Mouse (Mus musculus) telencephalon, adult 2 months (tissue): ENCODE measurements around the gene Ssr1.

ENCODE experiments used
- DNase-seq: peaks from one replicate; pipeline ENCODE4 v3.0.0-alpha.2; 2011; ENCODE audit warnings: low read depth, low spot score

Gene Ssr1

DNA sequence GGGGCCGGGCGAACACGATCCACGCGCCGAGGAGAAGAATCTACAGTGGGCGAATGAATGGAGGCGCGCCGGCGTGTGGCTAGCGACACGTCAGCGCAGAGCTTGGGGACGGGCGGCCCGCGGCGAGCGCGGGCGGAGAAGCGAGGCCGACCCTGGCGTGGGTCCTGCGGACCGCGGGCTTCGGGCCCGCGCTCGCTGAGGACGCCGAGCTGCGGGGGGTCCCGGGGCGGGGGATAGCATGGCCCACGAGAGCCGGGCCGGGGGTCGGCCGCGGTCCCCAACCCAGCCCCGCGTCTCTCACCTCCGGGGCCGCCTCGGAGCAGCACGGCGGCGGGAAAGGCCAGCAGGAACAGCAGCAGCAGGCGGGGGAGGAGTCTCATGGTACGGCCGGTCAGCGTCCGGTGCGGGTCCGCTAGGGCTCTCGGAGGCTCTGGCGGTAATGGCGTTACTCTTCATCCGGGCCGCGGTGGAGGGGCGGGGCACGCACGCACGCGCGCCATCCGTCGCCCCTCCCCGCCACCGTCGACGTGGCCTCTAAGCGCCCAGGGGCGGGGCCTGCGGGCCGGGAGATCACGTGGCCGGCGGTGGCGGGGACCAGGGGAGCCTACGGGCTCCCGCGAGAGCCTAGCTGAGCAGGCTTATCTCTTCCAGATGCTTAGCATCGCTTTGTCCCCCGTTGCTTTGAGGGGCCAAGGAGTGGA is at the start of gene Ssr1:
Gene Ssr1 (minus strand): TSS at position 514 of the 701 bp plus-strand sequence.
- DNase-seq = peak; percentile 77

DNA sequence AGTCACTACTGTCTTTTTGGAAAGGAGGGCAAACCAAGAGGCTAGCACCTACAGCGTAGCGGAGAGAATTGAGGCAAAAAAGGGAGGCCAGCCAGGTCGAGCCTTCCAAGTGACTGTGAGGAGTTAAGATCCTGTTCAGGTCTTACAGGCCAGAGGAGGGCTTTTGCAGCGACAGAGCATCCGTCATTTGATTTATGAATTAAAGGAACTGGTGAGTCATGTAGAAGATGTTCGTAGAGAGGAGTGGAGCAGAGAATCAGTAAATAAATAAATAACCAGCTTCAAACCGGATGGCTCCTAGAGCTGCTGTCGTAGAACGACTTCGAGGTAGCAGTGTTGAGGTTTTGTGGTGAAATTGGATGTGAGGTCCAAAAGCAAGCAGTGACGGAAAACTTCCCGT is 43.8 kb upstream of the Ssr1 start:
- no peak for DNase-seq

DNA sequence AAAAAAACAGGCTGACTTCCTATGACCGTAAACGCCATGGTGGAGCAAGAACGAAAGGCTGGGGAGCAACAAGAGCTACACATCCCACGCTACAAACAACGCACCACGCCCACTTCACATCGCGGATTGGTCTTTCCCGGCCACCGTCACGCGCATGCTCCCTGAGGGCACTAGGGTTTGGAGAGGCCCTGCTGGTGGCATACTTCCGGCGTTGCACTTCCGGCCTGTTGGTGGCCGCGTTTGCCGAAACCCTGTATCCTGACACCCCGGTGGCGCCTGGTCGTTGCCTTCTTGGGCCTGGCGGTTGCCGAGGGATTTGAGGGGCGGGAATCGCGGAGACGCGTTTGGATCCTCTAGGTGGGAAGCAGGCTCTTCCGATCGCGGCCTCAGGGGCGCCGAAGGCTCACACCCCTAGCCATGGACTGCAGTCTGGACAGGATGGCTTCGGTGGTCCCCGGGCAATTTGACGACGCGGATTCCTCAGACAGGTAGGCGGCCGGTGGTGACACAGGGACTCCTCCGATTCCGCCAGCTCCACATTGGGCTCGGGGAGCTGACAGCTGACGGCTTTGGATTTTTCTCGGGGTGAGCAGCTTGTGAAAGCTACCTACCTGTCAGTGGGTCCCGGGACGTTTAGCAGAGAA is 43.1 kb upstream of the Ssr1 start, which contains the start of gene Cage1:
Gene Cage1 (minus strand): TSS at position 26 of the 644 bp plus-strand sequence.
- DNase-seq = peak; percentile 91

DNA sequence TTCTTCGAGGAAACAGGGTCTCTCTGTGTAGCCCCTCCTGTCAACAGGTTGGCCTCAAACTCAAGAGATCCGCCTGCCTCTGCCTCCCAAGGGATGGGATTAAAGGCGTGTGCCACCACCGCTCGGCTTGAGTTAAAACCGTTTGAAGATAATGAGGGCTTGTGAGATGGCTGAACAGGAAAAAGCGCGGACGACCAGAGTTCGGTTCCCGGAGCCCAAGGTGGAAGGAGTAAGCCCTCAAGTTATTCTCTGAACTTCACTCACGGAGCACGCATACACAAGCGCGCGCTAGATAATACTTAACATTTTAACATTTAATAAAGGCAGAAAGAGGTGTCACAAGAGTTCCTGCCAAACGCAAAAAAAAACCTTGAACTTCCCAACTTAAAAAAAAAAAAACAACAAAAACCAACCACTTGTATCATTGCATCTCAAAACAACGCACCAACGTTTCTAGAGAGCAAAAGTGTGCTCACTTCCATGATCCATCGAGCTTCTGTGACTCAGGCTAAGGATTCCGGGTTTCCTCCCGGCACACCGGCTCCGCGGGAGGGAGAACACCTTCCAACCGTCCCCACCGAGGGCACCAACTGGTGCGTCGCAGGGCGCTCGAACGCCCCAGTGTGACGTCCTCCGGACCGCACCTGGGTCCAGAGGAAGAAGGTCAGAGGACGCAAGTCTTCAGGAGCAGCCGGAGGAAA is 42.5 kb upstream of the Ssr1 start, which contains the start of gene Riok1:
Gene Riok1 (plus strand): TSS at position 653 of the 701 bp plus-strand sequence.
- no peak for DNase-seq

DNA sequence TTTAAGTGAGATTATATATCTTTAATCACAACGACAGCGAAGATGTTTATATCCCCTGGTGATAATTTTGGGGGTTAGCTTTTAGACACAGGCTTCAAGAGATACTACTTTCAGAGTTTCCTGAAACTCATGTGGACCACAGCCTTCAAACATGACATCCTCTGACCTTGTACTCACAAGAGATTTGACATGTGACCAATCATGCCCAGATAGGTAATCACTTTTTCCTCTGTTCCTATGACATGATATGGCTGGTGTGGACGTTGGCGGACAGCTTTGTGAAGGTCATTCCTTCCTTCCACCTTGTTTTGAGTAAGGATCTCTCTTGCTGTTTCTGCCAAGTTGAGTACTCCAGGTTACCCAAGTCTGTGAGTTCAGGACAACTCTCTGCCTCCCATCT is 34.4 kb upstream of the Ssr1 start:
- DNase-seq = no peak

DNA sequence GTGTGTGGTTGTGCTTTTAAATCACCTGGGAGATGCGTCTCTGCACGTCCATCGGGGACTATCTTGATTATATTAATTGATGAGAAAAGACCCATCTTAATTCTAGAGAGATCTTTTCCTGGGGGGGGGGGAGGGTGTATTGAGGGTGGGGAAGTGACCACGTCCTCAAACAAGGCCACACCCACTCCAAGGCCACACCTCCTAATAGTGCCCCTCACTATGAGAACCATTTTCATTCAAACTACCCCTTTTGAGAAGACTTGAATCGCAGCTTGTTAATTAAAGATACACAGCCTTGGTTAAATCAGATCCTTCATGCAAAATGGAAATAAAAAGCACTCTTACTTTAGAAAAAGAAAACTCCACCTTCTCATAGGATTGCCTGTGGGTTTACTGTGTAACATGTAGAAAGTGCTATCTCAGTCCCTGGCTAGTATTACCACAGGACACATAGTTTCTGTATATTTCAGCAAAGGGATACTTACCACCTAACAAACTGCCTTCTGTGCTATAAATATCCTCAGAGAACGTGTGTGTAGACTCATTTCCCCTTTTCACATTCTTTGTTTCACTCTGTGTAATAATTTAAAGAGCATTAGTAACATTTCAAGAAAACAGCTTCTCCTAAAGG is 33.7 kb upstream of the Ssr1 start:
- no peak for DNase-seq

DNA sequence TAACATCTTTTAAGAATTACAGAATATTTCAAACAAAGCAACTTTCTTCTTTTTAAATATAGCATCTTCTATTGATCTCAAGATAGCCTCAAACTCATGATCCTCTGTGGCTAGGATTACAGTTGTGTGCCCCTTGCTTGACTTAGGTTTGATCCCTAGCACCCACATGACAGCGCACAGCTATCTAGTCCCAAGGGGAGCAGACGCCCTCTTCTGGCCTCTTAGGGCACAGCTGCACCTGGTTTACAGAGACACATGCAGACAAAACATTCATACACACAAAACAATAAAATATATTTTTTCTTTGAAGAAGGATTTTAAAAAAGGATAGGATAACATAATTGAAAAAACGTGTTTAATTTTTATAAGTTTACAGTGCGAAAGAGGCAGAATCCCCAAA is 31.9 kb upstream of the Ssr1 start:
- DNase-seq = no peak

DNA sequence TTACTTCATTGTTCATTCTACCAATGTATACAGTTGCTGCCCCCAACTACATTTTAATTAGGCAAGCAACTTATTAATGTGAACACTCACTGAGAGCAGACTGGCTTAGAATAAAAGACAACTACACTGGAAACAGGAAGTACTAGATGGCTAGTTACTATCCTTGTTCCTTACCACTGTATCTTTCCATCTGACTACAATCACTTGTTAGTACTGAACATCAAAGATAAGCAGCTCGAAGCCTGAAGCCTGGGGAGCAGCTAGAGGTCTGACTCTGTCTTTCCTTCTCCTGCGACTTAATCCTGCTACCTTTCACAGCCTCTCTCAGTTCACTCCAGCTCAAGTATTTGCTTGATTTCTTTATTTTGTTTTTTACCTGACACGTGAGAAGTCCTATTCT is 24.8 kb upstream of the Ssr1 start:
- no peak for DNase-seq

DNA sequence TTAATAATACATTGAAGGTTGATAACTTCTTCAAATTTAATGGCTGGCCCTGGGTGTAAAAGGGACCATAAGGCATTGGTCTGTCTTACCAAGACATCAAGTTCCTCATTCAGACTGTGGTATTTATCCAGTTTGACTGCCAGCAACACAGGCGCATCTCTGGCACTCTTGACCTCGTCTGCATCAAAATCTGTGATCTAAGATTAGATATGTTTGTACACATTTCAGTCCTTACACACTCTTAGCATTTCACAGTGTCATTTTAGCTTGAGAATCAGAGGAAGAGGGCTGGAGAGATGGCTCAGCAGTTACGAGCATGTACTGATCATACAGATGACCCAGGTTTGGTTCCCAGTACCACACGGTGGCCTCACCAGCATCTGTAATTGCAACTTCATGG is 21.6 kb upstream of the Ssr1 start:
- no peak for DNase-seq

DNA sequence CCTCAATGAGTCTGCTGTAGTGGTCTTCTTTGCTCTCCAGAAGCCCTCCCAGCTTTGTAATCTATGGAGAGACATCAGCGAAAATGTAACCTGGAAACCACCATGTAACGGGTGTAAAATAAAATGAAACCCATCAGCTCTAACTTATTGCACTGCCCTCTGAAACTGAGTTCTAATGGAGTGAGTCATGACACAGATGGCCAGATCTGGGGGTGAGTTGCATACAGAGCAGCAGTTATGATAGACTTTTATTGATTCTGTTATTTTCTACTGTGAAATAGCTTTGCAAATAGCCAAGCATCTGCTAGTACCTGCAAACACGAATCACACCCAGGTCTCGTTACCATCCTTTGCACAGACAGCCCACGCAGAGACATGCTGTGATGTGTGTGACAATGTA is 18.4 kb upstream of the Ssr1 start:
- DNase-seq = no peak

DNA sequence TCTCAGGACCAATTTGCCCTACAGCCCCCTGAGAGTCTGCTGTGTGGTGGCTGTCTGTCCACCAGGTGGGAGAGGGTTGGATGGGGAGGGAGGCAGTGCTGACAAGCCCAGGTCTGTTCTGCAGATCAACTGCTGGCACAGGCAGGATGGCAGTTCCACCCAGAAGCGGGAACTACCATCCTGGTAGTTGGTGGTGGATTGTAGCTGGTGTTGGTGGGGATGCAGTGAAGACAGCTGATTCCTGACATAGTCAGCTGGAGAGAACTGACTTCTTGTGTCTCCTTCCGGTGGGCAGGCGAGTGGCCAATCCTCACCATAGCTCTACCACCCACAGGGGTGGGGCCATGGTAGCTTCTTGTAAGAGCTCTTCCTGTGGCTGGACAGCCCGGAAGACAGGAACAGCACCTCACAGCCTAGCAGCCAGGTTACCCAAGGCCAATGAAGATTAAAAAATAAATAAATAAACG is 16.5 kb upstream of the Ssr1 start:
- no peak for DNase-seq

DNA sequence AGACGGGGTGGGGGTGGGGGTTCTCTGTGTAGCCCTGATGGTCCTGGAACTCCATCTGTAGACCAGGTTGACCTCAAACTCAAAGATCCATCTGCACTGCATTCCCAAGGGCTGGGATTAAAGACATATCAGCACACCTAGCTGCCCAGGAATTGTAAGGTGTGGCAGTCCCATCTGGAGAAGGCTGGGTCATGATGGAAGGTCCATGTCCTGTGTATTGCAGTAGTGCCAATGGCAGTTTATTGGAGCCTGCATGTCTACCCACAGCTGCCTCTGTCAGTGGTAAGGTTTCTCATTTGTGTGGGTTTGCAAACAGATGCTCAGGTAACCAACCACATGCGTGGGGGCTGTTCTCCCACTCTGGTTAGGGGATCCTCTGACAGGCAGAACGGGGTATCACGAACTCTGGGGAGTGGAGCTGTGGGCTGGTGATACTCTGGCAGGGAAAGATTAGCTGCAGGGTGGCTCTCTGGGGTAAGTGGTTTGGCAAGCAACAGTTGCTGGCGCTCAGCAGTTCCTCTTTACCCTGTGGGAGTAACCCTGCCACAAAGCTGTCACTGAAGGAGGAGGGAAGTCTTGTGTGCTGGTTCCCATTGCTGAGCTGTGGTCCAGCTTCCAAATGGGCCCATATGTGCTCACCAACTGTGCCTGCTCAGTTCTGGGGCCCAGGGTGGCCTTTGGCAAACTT is 15.8 kb upstream of the Ssr1 start:
- no peak for DNase-seq

DNA sequence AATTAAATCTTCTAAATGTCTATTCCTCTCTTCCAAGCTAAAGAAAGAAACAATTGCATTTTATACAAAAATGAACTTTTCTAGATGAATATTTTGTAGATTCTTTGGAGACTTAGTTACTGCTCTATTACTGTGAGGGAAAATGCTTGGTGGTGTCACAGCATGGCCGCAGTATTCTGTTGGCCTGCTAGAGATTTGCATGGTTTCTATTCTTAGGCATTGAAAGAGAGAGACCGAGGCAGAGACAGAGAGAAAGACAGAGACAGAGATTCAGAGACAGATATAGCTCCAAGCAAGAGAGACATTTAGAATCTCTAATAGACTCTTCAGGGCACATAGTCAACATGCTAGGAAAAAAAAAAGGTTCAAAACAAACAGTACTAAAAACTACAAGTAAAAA is 14.0 kb upstream of the Ssr1 start:
- DNase-seq = no peak

DNA sequence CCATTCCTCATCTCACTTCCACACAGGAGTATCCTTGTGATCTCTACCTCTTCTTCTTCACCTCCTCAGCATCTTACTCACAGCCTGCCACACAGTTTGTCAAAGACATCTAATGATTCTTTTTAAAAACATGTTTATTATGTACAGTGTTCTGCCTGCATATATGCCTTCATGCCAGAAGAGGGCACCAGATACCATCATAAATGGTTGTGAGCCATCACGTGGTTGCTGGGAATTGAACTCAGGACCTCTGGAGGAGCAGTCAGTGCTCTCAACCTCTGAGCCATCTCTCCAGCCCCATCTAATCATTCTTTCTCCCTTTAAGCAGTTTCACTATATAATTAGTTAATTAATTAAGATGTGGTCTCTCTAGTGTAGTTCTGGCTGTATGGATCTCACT is 8.4 kb upstream of the Ssr1 start:
- DNase-seq = no peak

DNA sequence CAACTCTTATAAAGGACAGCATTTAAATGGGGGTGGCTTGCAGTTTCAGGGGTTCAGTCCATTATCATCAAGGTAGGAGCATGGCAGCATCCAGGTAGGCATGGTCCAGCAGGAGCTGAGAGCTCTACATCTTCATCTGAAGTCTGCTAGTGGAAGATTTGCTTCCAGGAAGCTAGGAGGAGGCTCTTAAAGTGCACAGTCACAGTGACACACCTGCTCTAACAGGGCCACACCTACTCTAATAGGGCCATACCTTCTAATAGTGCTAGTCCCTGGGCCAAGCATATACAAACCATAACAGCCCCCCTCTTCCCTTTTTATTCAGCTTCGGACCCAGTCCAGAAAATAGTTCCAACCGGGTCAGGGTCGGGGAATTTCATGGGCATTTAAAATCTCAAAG is 5.7 kb upstream of the Ssr1 start:
- no peak for DNase-seq

DNA sequence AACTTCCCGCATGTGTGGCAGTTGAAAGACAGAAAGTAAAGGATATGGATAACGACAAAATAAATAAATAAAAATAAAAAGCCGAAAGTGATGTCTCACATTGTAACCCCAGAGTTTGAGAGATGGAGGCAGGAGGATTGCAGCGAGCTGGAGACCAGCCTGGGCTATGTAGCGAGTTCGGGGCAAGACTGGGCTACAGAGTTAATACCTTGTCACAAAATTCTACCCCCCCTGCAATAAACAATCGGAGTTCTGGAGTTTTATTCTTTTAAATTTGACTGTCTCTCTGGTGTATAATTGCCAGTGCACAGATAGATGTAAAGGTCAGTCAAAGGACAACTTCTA is 360 bp upstream of the Ssr1 start:
- no peak for DNase-seq

DNA sequence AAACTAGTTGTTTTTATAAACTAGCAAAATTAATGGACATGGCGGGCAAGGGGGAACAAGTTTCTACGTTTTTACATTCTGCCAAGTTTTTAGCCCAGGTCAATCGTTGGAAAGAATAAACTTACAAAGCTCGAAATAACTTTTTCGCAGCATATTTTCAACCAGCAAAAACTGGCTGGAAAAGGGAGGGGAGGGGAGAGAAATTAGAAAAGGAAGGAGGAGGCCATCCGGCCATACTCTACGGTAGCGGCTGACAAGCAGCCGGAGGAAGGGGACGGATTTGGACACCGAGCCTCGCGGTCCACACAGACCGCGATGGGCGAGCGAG is 677 bp downstream of the Ssr1 start:
- no peak for DNase-seq

DNA sequence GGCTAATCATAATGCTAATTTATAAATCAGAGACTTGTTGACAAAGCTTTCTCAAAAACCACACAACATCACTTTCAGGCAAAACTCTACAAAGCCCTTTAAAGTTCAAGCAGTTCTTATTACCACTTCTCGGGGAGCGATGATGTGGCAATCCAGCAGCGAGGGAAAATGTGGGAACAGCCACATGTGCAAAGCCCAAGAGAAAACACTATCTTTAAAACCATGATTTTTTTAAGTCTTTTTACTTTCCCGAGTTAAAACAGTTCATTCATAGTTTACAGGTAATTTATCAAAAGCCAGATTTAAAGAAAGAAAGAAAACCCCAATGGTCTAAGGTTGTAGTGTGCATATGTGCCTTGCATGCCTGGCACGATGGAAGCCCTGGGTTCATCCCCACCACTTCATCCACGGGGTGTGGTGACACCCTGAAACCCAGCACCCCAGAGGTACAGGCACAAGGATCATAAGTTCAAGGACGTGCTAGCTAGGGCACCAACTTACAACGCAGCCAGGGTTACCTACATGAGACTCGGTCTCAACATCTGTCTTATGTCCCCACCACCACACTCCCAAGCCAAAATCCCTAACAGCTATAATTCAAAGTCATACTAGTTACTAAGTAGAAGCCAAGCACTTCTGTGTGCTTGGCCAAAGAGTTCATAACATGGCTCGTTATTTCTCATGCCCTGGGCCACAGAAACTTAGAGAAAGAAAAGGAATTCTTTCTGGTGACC is 1.2 kb downstream of the Ssr1 start:
- no peak for DNase-seq

DNA sequence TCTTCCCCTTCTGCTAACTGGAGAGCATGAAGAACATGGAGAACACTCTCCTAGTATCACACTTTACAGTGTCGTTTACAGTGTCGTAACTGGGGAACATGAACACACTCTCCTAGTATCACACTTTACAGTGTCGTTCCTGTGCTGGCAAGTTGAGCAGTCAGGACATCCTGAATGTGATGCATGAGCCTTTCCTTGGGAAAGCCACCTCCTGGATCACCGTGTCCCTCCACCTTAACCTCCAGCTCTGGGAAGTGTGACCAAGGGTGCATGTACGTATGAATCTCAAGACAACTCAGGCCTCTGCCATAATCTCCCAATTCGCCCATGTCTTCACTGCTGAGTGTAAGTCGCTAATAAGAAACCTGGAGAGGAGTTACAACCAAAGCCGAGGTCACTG is 4.3 kb downstream of the Ssr1 start:
- DNase-seq = no peak

DNA sequence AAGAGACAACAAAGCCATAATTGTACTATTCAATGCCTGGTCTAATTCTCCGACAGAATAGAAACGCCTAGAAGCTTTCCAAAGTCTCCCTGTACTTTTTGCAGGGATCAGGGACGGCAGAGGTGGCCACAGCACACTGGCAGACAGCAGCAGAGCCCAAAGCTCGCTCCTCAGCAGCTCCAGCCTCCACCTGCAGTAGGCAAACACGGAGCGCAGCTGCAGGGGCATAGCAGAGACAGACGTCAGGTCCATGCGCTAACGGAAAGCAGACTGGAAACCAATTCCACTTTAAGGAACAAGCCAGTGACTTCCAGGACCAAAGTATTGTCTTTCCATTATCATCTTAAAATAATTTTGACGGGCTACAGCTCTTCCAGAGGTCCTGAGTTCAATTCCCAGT is 7.9 kb downstream of the Ssr1 start:
- DNase-seq = no peak

DNA sequence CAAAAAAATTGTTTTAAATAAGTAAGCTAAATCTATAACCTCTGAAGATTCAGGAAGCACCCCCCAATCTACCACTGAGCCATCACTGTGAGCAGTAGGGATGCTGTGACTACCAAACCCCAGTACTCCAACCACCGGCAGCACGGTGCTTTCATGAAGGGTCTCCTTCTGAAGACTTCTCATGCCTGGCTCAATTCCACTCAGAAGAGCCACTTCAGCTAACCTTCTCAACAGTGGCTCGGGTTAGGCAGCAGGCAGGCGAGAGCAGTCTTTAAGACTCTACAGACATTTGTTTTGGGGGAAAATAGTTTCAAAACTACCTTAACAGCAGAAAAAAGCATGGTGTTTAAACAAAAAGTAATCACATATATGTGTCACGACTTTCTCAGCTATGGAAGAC is 13.0 kb downstream of the Ssr1 start:
- DNase-seq = no peak
